Mouse (Mus musculus): ENCODE results near the gene Dbp. TPM values are rescaled to one million over a fixed set of nuclear protein-coding genes. Genes with fewer than 3 reads are reported as not detected.
A peak's percentile ranks its signal among the peaks of the same experiment; 100 is the strongest.

Gene Dbp
- total RNA-seq, 4 experiments from 2014 or later = 76.7 to 136 (median 109) TPM

DNA sequence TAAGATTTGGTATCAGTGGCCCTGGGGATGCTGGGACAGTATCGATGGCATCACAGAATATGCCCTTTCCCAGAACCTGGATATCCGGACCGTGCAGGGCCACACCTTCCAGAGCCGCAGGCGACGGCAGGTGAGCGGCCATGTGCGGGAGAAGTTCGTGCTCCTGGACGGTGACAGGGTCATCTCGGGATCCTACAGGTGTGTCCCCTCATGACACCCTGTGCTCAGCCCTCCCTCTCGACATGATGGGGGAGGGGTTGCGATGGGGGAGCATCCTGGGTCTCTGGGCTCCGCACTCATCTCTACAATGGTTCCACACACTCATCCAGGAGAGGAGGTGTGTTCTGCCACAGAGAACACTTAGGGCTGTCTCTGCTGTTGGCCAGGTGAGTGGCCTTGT is 18.9 kb downstream of the Dbp start:
- DNase-seq (ENCODE audit: low spot score in 2 of 2) = no peak

- no peak for DNase-seq (ENCODE audit: low spot score in 2 of 2)
These were observed 20.3 kb downstream of the Dbp start for GRCm38 (mm10) chr7:45725151-45725550.

- DNase-seq (ENCODE audit: low spot score in 2 of 2) = no peak
These were observed 20.8 kb downstream of the Dbp start, which contains the start of gene Spaca4 for GRCm38 (mm10) chr7:45725713-45726112. Gene Spaca4 (minus strand): TSS chr7:45725813.

- no peak for DNase-seq (ENCODE audit: low spot score in 2 of 2)
These were observed 21.5 kb downstream of the Dbp start for GRCm38 (mm10) chr7:45726419-45726818.

GRCm38 (mm10) chr7:45727625-45728024 is 22.7 kb downstream of the Dbp start:
- no peak for DNase-seq (ENCODE audit: low spot score in 2 of 2)

DNA sequence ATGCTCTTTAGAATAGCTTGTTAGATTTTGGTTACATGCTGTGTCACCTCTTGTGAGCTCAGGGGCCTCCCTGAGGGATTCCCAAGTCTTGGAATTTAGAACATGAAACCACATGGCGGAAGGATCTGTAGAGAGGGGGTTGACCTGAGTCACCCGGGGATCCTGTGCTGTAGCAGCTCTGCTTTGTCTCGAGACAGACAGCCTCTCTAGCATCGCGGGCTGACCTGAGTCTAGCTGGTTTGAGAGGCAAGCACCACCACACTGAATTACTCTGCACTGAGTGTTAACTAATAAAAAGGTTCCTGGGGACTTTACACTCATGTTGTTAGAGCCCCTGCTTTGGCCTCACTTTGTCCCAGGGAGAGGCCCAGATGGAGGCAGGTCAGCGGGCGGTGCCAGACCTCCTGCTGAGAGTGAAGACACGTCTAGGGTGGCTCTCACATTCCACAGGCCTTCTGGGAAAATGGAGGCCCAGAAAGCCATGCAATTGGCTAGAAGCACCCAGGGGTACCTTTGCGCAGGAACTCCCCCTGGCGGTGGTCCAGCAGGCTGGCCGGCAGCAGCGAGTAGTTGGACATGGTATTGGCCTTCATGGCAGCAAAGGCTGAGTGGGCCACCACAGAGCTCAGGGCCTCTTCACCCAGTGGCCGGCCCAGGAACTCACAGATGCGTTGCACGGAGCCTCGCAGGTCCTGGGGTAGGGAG is 26.0 kb downstream of the Dbp start:
- DNase-seq (ENCODE audit: low spot score in 2 of 2) = no peak

- DNase-seq (ENCODE audit: low spot score in 2 of 2) = no peak
These were observed 28.6 kb downstream of the Dbp start for GRCm38 (mm10) chr7:45733477-45733876.

GRCm38 (mm10) chr7:45739162-45739763 is 34.4 kb downstream of the Dbp start:
- DNase-seq (ENCODE audit: low spot score in 2 of 2) = peak; percentile 70 to 85

GRCm38 (mm10) chr7:45739820-45740219 is 34.9 kb downstream of the Dbp start:
- DNase-seq (ENCODE audit: low spot score in 2 of 2) = no peak

GRCm38 (mm10) chr7:45741308-45741707 is 36.4 kb downstream of the Dbp start:
- no peak for DNase-seq (ENCODE audit: low spot score in 2 of 2)

- peak in 1 of 2 experiments; percentile 42 for DNase-seq (ENCODE audit: low spot score in 2 of 2)
These were observed 36.9 kb downstream of the Dbp start for GRCm38 (mm10) chr7:45741777-45742176.

DNA sequence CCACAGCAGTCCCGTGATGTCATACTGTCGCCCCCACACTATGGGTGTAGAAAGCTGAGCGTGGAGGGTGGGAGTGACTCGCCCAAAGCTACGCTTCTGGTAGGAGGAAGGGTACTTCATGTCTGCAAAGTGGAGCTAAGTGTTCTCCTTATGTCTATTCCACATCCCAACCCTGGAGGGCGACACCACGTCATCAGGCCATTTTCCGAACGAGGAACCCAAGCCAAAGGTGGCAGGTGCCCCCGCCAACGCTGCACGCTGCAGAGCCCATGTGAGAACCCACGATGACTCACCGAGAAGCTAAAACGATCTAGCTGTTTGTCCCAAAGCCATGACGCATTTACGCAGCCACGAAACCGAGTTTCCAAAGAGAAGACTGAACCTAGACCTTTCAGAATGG is 37.5 kb downstream of the Dbp start:
- DNase-seq (ENCODE audit: low spot score in 2 of 2) = peak; percentile 87 to 89

DNA sequence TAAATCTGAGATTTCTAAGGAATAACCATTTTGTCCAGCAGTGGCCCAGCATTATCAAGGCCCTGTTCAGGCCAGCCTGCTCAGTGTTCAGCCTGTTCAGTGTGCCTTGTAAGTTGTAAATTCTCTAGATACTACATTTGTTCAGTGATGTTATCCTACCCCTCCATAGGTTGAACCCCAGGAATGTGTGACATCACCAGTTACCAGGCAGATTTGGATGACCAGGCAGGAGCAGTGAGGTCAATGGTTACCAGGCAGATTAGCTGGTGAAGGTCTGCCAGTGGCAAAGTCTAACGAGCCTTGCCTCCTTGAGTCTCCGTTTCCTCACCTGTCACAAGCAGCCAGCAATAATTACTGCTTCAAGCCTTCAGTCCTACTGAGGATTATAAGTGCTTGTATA is 39.5 kb downstream of the Dbp start:
- DNase-seq (ENCODE audit: low spot score in 2 of 2) = peak in 1 of 2 experiments; percentile 69

- no peak for DNase-seq (ENCODE audit: low spot score in 2 of 2)
These were observed 41.6 kb downstream of the Dbp start for GRCm38 (mm10) chr7:45746518-45746917.

DNA sequence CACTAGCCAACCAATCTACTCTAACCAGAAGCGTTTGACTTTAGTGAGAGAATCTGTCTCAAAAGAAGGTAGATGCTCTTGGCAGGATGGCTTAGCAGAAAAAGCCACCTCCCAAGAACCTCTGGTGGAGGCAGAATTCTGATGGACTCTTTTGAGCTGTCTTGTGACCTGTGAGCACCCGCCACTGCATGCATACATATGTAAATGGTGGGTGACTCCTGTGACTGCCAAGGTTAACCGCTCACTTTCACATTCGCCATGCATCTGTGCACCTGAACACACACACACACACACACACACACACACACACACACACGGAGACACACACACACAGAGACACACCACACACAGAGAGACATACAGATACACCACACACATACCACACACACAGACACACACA is 42.6 kb downstream of the Dbp start:
- DNase-seq (ENCODE audit: low spot score in 2 of 2) = no peak

DNA sequence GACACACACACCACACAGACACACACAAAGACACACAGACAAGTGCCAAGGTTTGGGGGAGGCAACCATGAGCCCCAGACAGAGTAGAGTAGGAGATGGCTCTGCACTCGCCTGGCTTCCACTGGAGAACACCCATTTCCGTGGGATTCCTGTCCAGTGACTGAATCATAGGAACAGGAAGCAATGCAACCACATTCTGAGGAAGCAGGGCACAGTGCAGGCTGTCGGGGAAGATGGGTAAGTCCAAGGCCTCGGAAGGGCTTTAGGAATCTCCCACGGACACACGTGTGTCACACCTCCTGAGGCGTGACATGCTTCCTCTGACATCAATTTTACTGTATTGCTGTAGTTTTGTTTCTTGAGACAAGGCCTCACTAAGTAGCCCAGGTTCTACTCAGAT is 43.2 kb downstream of the Dbp start:
- DNase-seq (ENCODE audit: low spot score in 2 of 2) = no peak

DNA sequence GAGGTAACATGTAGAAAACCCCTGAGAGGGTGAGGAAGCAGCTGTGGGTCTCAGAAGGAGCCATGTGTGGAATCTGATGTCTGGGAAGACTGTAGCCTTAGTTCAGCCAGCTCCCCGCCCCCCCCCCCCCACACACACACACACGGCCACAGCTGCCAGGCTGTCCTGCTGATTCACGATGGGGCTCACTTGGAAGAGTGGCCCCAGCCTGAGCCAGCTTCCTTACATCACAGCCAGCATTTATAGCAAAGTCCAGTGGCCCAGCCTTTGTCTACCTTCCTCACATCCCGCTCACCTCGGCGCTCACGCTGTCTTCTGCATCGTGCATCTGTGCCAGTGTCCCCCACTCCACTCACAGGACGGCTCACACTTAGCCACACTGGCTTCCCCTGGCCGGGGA is 44.5 kb downstream of the Dbp start:
- DNase-seq (ENCODE audit: low spot score in 2 of 2) = no peak

DNA sequence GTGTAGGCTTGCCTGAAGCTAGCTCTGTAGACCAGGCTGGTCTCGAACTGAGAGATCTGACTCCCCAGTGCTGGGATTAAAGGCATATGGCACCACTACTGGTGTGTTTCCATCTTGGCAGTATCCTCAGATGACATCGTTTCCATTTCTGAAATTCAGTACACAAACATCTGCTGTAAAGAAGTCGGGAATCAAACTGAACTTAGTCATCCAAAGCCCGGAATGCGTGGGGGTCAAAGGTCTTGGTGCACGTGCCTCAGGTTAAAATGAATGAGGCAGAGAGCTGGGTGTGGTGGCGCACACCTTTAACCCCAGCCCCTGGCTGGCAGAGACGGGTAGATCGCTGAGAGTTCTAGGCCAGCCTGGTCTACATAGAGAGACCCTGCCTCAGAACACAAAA is 45.3 kb downstream of the Dbp start:
- DNase-seq (ENCODE audit: low spot score in 2 of 2) = no peak

GRCm38 (mm10) chr7:45755703-45756102 is 50.8 kb downstream of the Dbp start:
- DNase-seq (ENCODE audit: low spot score in 2 of 2) = no peak

- DNase-seq (ENCODE audit: low spot score in 2 of 2) = no peak
These were observed 54.5 kb downstream of the Dbp start for GRCm38 (mm10) chr7:45759400-45759799.

Data from layer of hippocampus, adult 8-10 months (tissue).